Mouse (Mus musculus) liver, adult 2 months (tissue): ENCODE data around the gene C1qtnf2.

Experiments
- CTCF ChIP-seq: fragments of 200-500 bp; IDR thresholded peaks from 2 replicates; pipeline ENCODE4 v1.5.1; 2011; ENCODE audit warnings: low read depth, low read length, control low read depth
- POLR2A ChIP-seq: fragments of 200-500 bp; IDR thresholded peaks from 2 replicates; pipeline ENCODE4 v1.6.1; 2011; ENCODE audit warnings: low read length, control low read depth; ENCODE audit not compliant: insufficient read depth; ENCODE audit errors: extremely low read depth

DNA sequence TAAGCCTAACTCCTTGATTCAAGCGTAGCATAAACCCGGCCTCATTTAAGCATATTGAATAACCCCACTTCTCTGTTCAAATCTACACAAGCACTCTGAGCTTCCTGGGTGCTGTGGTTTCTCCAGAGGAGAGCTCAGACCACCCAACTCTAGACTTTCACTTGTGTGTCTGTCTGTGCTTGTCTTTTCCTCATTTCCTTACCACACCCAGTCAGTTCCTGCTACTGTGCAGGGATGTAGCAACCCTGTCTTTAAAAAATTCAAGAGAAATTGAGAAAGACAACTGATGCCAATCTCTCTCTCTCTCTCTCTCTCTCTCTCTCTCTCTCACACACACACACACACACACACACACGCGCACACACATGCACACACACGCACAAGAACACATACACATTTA is 35.8 kb downstream of the C1qtnf2 start:
- no peak for TF ChIP-seq POLR2A
- TF ChIP-seq CTCF, result no peak
